Mouse (Mus musculus) bone marrow, adult 2 months (tissue): ENCODE data around the gene Tanc2.

ENCODE experiments used
- CTCF ChIP-seq: fragments of 200-500 bp; IDR thresholded peaks from 2 replicates; pipeline ENCODE4 v1.5.1; 2011; ENCODE audit warnings: low read length, control low read depth; ENCODE audit not compliant: control insufficient read depth, insufficient read depth
- POLR2A ChIP-seq: fragments of 200-500 bp; IDR thresholded peaks from 2 replicates; pipeline ENCODE4 v1.6.1; 2011; ENCODE audit warnings: low read depth, mild to moderate bottlenecking, control low read depth, low read length, borderline replicate concordance; ENCODE audit not compliant: control insufficient read depth

- TF ChIP-seq CTCF (no peak), POLR2A (no peak)
Observed at GRCm38 (mm10) chr11:105966288-105966687, 376.5 kb downstream of the Tanc2 start.
